Comparison of ENCODE assay signal across 10 mouse cellular contexts in the genomic region with DNA sequence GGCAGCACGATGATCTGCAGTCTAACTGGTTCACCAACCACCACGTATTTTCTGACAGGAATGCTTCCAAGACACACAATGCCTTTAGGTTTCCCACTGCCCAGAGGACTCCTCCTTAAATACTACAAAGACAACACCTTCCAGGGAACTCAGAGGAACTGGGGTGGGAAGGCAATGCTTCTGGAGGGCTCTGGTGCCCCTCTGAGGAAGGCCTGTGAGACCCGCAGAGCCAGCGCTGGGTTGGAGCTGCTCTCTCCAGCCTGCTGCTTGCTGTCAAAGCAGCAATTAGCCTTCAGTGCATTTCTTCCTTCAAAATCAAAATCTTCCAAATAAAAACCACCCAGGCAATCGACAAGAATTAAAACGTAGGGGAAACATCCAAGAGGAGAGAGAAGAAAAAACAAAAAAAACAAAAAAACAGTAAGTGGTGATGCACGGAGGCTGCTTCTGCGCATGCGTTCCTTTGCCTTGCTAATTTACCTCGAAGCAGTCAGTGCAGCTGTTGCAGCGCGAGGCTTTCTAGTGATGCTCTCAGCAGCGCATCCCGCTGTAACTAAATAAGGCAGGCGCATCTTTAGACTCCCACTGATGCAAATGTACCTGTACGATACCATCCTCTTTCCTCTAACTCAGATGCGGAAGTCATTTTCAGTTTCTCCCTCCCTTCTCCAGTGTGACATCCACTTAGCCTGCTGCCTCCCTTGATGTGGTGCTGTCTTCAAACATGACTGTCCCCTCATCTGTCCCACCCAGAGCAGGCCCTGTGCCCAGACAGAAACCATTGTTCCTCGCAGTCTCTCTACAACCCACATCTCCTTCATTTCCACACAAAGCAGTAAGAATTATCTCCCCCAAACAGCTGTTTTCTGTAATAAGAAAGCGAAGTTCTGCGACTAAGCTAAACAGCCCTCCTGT. TPM values are rescaled to one million over a fixed set of nuclear protein-coding genes. Genes with fewer than 3 reads are reported as not detected.
DNase-seq lines count a peak whose midpoint lies in the region; ATAC-seq lines count a peak whose summit lies in the region.
"Had no signal": no experiment of that assay in that cellular context is flagged by ENCODE, and none has a peak within 500 bp of the region (broad histone marks: within the 10 kb centered on the region; RNA-seq: fewer than 3 reads in every experiment).

No protein-coding gene starts in this region.

- H3K9me3 ChIP-seq in hindbrain, embryonic 12.5 days (replicated peaks) = peaks cover 4% of the 10 kb centered on the region; the same call in 1 of the 2 replicates
- no peaks in the 10 kb centered on the region for H3K9me3 ChIP-seq in liver, embryonic 16.5 days (replicated peaks; ENCODE audit: control insufficient read depth, low read length)

- peak overlapping the region; percentile 34 for H3K4me2 ChIP-seq in hindbrain, embryonic 12.5 days (replicated peaks)
- no peak overlapping the region for H3K4me2 ChIP-seq in liver, embryonic 16.5 days (ENCODE audit: low read depth, low read length)

- peak; percentile 39 for DNase-seq in layer of hippocampus, adult 11-12 months (ENCODE audit: low spot score)
- DNase-seq in layer of hippocampus, postnatal 14 days (ENCODE audit: low spot score in 2 of 2) = no peak
- peak; percentile 36 to 45 for DNase-seq in right cerebral cortex, postnatal 36 days (ENCODE audit: low spot score in 2 of 2)
- DNase-seq in kidney, postnatal 14 days = no peak
- DNase-seq in adrenal gland, postnatal 25 days = no peak
- DNase-seq in cerebellum, adult 9-11 months = no peak

- H3K4me3 ChIP-seq in hindbrain, embryonic 12.5 days = no peak overlapping the region
- no peak overlapping the region for H3K4me3 ChIP-seq in liver, embryonic 16.5 days (ENCODE audit: low read depth, low read length)

- H3K4me1 ChIP-seq in hindbrain, embryonic 12.5 days = peaks cover 8% of the 10 kb centered on the region
- H3K4me1 ChIP-seq in liver, embryonic 16.5 days (ENCODE audit: control insufficient read depth, low read depth, low read length) = peaks cover 35% of the 10 kb centered on the region

- H3K27ac ChIP-seq in hindbrain, embryonic 12.5 days = 0 out of 2 replicates have a peak overlapping the region, but pooled peaks have one; percentile 23
- H3K27ac ChIP-seq in liver, embryonic 16.5 days (ENCODE audit: low read length) = peak overlapping the region; percentile 5; the same call in 1 of the 2 replicates

- H3K9ac ChIP-seq in hindbrain, embryonic 12.5 days = peak overlapping the region; percentile 5; the same call in 1 of the 2 replicates
- no peak overlapping the region for H3K9ac ChIP-seq in liver, embryonic 16.5 days (ENCODE audit: low read depth, low read length)

- no peak for ATAC-seq in hindbrain, embryonic 12.5 days (ENCODE audit: low FRiP score)
- ATAC-seq in liver, embryonic 16.5 days (ENCODE audit: low read depth) = no peak

- 38% methylated on average over 20 of the region's 20 CpGs for WGBS in hindbrain, embryonic 12.5 days
- 60% methylated on average over 20 of the region's 20 CpGs for whole genome bisulfite sequencing in liver, embryonic 16.5 days (ENCODE audit: insufficient replicate concordance)

- no peaks in the 10 kb centered on the region for H3K36me3 ChIP-seq in hindbrain, embryonic 12.5 days
- H3K36me3 ChIP-seq in liver, embryonic 16.5 days (ENCODE audit: control insufficient read depth, insufficient read depth) = no peaks in the 10 kb centered on the region

- H3K27me3 ChIP-seq in hindbrain, embryonic 12.5 days = 0 out of 2 replicates have a peak, but pooled peaks cover 4% of the 10 kb centered on the region
- H3K27me3 ChIP-seq in liver, embryonic 16.5 days (ENCODE audit: control insufficient read depth, insufficient read depth, low read depth, low read length) = no peaks in the 10 kb centered on the region; the same call in 1 of the 2 replicates

RNA-seq across cellular contexts. Expression of a gene that starts 34.7 kb away (rescaled TPM):
- total RNA-seq in layer of hippocampus, postnatal 14 days (2021) = not detected
- not detected in 2 replicates for polyA plus RNA-seq in hindbrain, embryonic 12.5 days (2016; fragmentation: Nextera tagmentation; extraction: Ambion mirVana)
- polyA plus RNA-seq in liver, embryonic 16.5 days (2015; fragmentation: Nextera tagmentation; extraction: Ambion mirVana) = not detected in 2 replicates
- not detected in 2 replicates for total RNA-seq in adrenal gland, postnatal 25 days (2021)
- total RNA-seq: layer of hippocampus, postnatal 25 days had no signal
- polyA plus RNA-seq: stomach, embryonic 14.5 days had no signal

RNA-seq across cellular contexts. Expression of a gene that starts 42.2 kb away (rescaled TPM):
- total RNA-seq in layer of hippocampus, postnatal 14 days (2021) = under 1 TPM; 0.64 to 0.85 TPM
- polyA plus RNA-seq in hindbrain, embryonic 12.5 days (2016; fragmentation: Nextera tagmentation; extraction: Ambion mirVana) = 3.0 and 3.8 TPM in 2 replicates
- 12.7 and 14.0 TPM in 2 replicates for polyA plus RNA-seq in liver, embryonic 16.5 days (2015; fragmentation: Nextera tagmentation; extraction: Ambion mirVana)
- total RNA-seq in adrenal gland, postnatal 25 days (2021) = 0.38 and 0.49 TPM in 2 replicates

Comparison
In these comparisons a context has a peak if more than half of its experiments do, and no peak if none do; other contexts are left out.
1. DNase-seq: peak in layer of hippocampus, adult 11-12 months (single experiment) and right cerebral cortex, postnatal 36 days (2 of 2); none in layer of hippocampus, postnatal 14 days (0 of 2), kidney, postnatal 14 days (single experiment), adrenal gland, postnatal 25 days (single experiment) and cerebellum, adult 9-11 months (single experiment).